Mouse (Mus musculus) myocyte (in vitro differentiated cells): ENCODE results near the gene Acbd7. TPM values are rescaled to one million over a fixed set of nuclear protein-coding genes. Genes with fewer than 3 reads are reported as not detected.

Experiments
- H3K27me3 ChIP-seq: one replicate; pipeline ENCODE4 v1.6.1; 2011; ENCODE audit not compliant: control insufficient read depth, insufficient read depth, insufficient read length
- H3K36me3 ChIP-seq: one replicate; pipeline ENCODE4 v1.6.1; 2011; ENCODE audit not compliant: control insufficient read depth, insufficient read depth
- H3K4me2 ChIP-seq: one replicate; pipeline ENCODE4 v1.6.1; 2011; ENCODE audit warnings: low read depth, control low read depth
- H3K4me3 ChIP-seq: one replicate; pipeline ENCODE4 v1.5.1; 2011; ENCODE audit warnings: mild to moderate bottlenecking, control low read depth, moderate library complexity
- H3K79me2 ChIP-seq: one replicate; pipeline ENCODE4 v1.6.1; 2011; ENCODE audit not compliant: control insufficient read depth, insufficient read depth
- H3ac ChIP-seq: one replicate; pipeline ENCODE4 v1.6.1; 2011; ENCODE audit not compliant: control insufficient read depth, insufficient read length
- CEBPB ChIP-seq: IDR thresholded peaks from 2 replicates; pipeline ENCODE4 v1.6.1; 2011; ENCODE audit warnings: mild to moderate bottlenecking, moderate library complexity; ENCODE audit not compliant: poor library complexity, insufficient read depth, severe bottlenecking
- E2F4 ChIP-seq: IDR thresholded peaks from one replicate; pipeline ENCODE4 v1.6.1; 2011; ENCODE audit warnings: mild to moderate bottlenecking, control low read depth, moderate library complexity; ENCODE audit not compliant: insufficient read depth
- MAX ChIP-seq: IDR thresholded peaks from one replicate; pipeline ENCODE4 v1.6.1; 2011; ENCODE audit warnings: low read depth, mild to moderate bottlenecking, control low read depth
- MYOD1 ChIP-seq, 3 experiments: IDR thresholded peaks; one replicate each; pipeline ENCODE4 v1.6.1; 2011; ENCODE audit warnings: control low read depth in 2 of 3, low read depth in 2 of 3, mild to moderate bottlenecking in 2 of 3, moderate library complexity in 1 of 3; ENCODE audit not compliant: insufficient read length in 2 of 3, control insufficient read depth in 1 of 3
- MYOG ChIP-seq, 3 experiments: IDR thresholded peaks; one replicate each; pipeline ENCODE4 v1.6.1; 2011; ENCODE audit warnings: control low read depth in 2 of 3, low read depth in 2 of 3, mild to moderate bottlenecking in 2 of 3; ENCODE audit not compliant: insufficient read length in 2 of 3, control insufficient read depth in 1 of 3, insufficient read depth in 1 of 3
- POLR2A ChIP-seq: IDR thresholded peaks from one replicate; pipeline ENCODE4 v1.6.1; 2011; ENCODE audit warnings: low read depth, mild to moderate bottlenecking, control low read depth, moderate library complexity; ENCODE audit not compliant: insufficient read length
- POLR2AphosphoS2 ChIP-seq: IDR thresholded peaks from one replicate; pipeline ENCODE4 v1.6.1; 2011; ENCODE audit warnings: low read depth, control low read depth; ENCODE audit not compliant: insufficient read length
- REST ChIP-seq: IDR thresholded peaks from one replicate; pipeline ENCODE4 v1.6.1; 2011; ENCODE audit warnings: mild to moderate bottlenecking, control low read depth, moderate library complexity; ENCODE audit not compliant: insufficient read depth, insufficient read length
- SRF ChIP-seq: IDR thresholded peaks from one replicate; pipeline ENCODE4 v1.6.1; 2011; ENCODE audit warnings: low read depth; ENCODE audit not compliant: control insufficient read depth, insufficient read length
- TCF12 ChIP-seq: IDR thresholded peaks from one replicate; pipeline ENCODE4 v1.6.1; 2011; ENCODE audit warnings: mild to moderate bottlenecking, control low read depth; ENCODE audit not compliant: poor library complexity, insufficient read depth, severe bottlenecking
- TCF3 ChIP-seq: IDR thresholded peaks from one replicate; pipeline ENCODE4 v1.6.1; 2011; ENCODE audit warnings: low read depth, control low read depth; ENCODE audit not compliant: insufficient read length
- USF1 ChIP-seq: IDR thresholded peaks from one replicate; pipeline ENCODE4 v1.6.1; 2011; ENCODE audit warnings: low read depth, mild to moderate bottlenecking, control low read depth, moderate library complexity
- polyA plus RNA-seq: library from polyadenylated mRNA; unstranded; fragments of >200 nt; fragmentation: generic; extraction: Trizol; gene quantifications from one replicate; pipeline ENCODE4 v1.2.1, GENCODE M21; 2012; ENCODE audit warnings: missing spikeins

Acbd7 gene
- polyA plus RNA-seq, 1 experiment = 0.10 TPM

- H3K4me3 ChIP-seq = no peak overlapping the region
- TF ChIP-seq POLR2AphosphoS2 (no peak), USF1 (no peak), E2F4 (no peak), MYOG (IDR thresholded peaks at IDR 0.05; ENCODE audit: control insufficient read depth in 1 of 3, insufficient read depth in 1 of 3, insufficient read length in 2 of 3, low read depth in 2 of 3) (no peak), REST (no peak), MAX (no peak), POLR2A (no peak), CEBPB (no peak), MYOD1 (IDR thresholded peaks at IDR 0.05; ENCODE audit: control insufficient read depth in 1 of 3, insufficient read length in 2 of 3, low read depth in 2 of 3) (no peak), TCF12 (no peak), TCF3 (no peak), SRF (no peak)
- H3ac ChIP-seq = no peak overlapping the region
- H3K79me2 ChIP-seq = no peaks in the 10 kb centered on the region
- no peak overlapping the region for H3K4me2 ChIP-seq
- H3K27me3 ChIP-seq = peaks cover 35% of the 10 kb centered on the region
- no peaks in the 10 kb centered on the region for H3K36me3 ChIP-seq
Measured at GRCm38 (mm10) chr2:3348422-3348821, 12.5 kb downstream of the Acbd7 start.

DNA sequence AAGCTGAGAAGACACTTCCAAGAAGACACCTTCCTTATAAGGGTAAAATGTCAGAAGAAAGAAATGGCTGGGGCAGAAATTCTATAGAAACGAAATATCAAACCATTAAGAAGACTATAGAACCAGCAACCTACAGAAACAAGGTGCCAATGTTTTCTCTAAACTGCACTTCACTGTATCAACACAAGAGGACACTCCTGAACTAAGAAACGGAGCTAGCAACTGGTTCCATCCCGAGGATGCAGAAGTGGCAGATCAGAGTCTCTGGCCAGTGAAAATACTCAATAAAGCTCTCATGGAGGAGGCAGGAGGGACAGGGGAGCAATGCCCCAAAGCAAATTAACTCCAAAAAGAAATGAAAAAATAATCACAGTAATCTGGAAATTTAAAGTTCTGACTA, 13.0 kb downstream of the Acbd7 start:
- no peaks in the 10 kb centered on the region for H3K79me2 ChIP-seq
- no peak for TF ChIP-seq MYOG (IDR thresholded peaks at IDR 0.05; ENCODE audit: control insufficient read depth in 1 of 3, insufficient read depth in 1 of 3, insufficient read length in 2 of 3, low read depth in 2 of 3)
- TF ChIP-seq USF1 = no peak
- no peak for TF ChIP-seq REST
- TF ChIP-seq TCF3 = no peak
- TF ChIP-seq MAX = no peak
- no peak for TF ChIP-seq SRF
- TF ChIP-seq POLR2A = no peak
- TF ChIP-seq POLR2AphosphoS2 = no peak
- TF ChIP-seq TCF12 = no peak
- H3K4me3 ChIP-seq = no peak overlapping the region
- H3K27me3 ChIP-seq = peaks cover 31% of the 10 kb centered on the region
- no peak overlapping the region for H3ac ChIP-seq
- no peak overlapping the region for H3K4me2 ChIP-seq
- no peaks in the 10 kb centered on the region for H3K36me3 ChIP-seq

DNA sequence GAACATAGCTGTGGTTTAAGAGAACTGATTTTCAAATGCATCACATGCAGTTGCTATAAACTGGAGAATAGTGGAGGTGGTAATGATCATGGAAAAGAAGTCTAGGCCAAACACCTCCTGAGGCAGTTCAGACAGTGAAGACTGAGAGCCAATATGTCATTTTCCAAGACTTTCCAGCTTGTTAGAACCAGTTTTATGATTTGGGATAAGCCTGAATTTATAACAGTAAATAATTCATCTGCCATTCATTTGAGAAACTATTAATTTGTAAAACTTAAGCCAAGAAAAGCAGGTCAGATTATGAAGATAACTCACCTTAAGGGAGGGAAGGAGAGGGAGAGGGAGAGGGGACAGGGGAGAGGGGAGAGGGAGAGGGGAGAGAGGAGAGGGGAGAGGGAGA, 17.2 kb downstream of the Acbd7 start:
- peaks cover 29% of the 10 kb centered on the region for H3K27me3 ChIP-seq
- no peak overlapping the region for H3K4me2 ChIP-seq
- no peaks in the 10 kb centered on the region for H3K79me2 ChIP-seq
- no peaks in the 10 kb centered on the region for H3K36me3 ChIP-seq
- no peak overlapping the region for H3ac ChIP-seq
- H3K4me3 ChIP-seq = no peak overlapping the region
- no peak for TF ChIP-seq MYOG (IDR thresholded peaks at IDR 0.05; ENCODE audit: control insufficient read depth in 1 of 3, insufficient read depth in 1 of 3, insufficient read length in 2 of 3, low read depth in 2 of 3)

DNA sequence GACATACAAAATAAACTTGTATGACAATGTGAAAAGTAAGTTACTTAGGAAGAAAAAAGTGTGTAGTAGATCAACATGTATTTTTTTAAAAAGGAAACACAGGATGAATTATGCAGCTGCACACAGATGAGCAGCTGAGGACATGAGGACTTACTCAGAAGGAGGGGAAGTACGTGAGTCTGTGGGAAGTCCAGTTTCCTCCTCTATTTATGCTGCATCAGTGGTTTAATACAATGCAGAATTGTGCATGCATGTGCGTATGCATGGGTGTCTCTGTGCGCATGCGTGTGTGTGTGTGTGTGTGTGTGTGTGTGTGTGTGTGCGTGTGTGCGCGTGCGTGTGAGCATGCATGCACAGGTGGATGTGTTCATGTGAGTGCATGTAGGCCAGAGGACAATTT, 19.8 kb downstream of the Acbd7 start:
- Histone ChIP-seq H3ac (no peak overlapping the region), H3K79me2 (no peaks in the 10 kb centered on the region), H3K36me3 (no peaks in the 10 kb centered on the region), H3K4me2 (no peak overlapping the region), H3K4me3 (no peak overlapping the region), H3K27me3 (peaks cover 23% of the 10 kb centered on the region)
- TF ChIP-seq TCF3 (no peak), E2F4 (no peak), MYOD1 (IDR thresholded peaks at IDR 0.05; ENCODE audit: control insufficient read depth in 1 of 3, insufficient read length in 2 of 3, low read depth in 2 of 3) (no peak), CEBPB (no peak), POLR2AphosphoS2 (no peak), TCF12 (no peak), MYOG (IDR thresholded peaks at IDR 0.05; ENCODE audit: control insufficient read depth in 1 of 3, insufficient read depth in 1 of 3, insufficient read length in 2 of 3, low read depth in 2 of 3) (no peak), SRF (no peak), USF1 (no peak), REST (no peak), POLR2A (no peak)

DNA sequence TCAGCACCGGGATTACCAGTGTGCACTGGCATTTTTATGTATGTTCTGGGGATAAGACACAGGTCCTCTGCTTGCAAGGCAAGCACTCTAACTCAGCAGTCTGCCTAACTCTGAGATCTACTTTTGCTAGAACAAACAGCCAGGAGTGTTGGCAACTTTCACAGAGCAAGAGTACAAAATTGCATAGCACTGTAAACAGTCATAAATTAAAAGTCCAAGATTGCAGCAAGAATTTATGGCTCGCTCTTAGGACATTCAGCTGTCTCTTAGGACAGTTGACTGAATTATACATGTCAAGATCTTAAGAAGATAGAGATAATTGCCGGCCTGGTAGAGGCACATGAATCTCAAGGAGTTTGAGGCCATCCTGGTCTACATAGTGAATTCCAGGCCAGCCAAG, 20.3 kb downstream of the Acbd7 start:
- Histone ChIP-seq H3K4me2 (no peak overlapping the region), H3K27me3 (peaks cover 23% of the 10 kb centered on the region), H3K36me3 (no peaks in the 10 kb centered on the region), H3K4me3 (no peak overlapping the region), H3ac (no peak overlapping the region), H3K79me2 (no peaks in the 10 kb centered on the region)
- TF ChIP-seq CEBPB (no peak), POLR2A (no peak), MYOG (IDR thresholded peaks at IDR 0.05; ENCODE audit: control insufficient read depth in 1 of 3, insufficient read depth in 1 of 3, insufficient read length in 2 of 3, low read depth in 2 of 3) (no peak), MAX (no peak), TCF12 (no peak), E2F4 (no peak), TCF3 (no peak), REST (no peak), USF1 (no peak), SRF (no peak), POLR2AphosphoS2 (no peak), MYOD1 (IDR thresholded peaks at IDR 0.05; ENCODE audit: control insufficient read depth in 1 of 3, insufficient read length in 2 of 3, low read depth in 2 of 3) (no peak)
